Mouse (Mus musculus) kidney, postnatal 0 days (tissue): ENCODE measurements at regions not wholly inside any gene's neighbourhood (a gene's known extent, or its start where the extent isn't known, plus 50 kb on each side); places are given as distances from the start of the nearest gene placed in this dataset.

Source experiments
- ATAC-seq: fragments of 200-750 bp; cut with Nextera tagmentation; replicated peaks from 2 replicates; pipeline ENCODE4 v1.8.0; 2017; ENCODE audit warnings: low read depth, moderate number of reproducible peaks, moderate TSS enrichment, moderate library complexity; ENCODE audit not compliant: low FRiP score
- DNase-seq: peaks from one replicate; pipeline ENCODE4 v3.0.0-alpha.2; 2016; ENCODE audit warnings: low spot score
- H3K27ac ChIP-seq: fragments of 300-500 bp; sonication (generic); 2 replicates; pipeline ENCODE4 v1.5.1; 2014; ENCODE audit warnings: mild to moderate bottlenecking
- H3K27me3 ChIP-seq: fragments of 300-500 bp; sonication (generic); 2 replicates; pipeline ENCODE4 v1.6.1; 2014; ENCODE audit warnings: low read length, mixed read lengths; ENCODE audit not compliant: insufficient read depth
- H3K36me3 ChIP-seq: fragments of 300-500 bp; sonication (generic); 2 replicates; pipeline ENCODE4 v1.6.1; 2014; ENCODE audit warnings: low read length, mixed read lengths; ENCODE audit not compliant: insufficient read depth
- H3K4me1 ChIP-seq: fragments of 300-500 bp; sonication (generic); replicated peaks from 2 replicates; pipeline ENCODE4 v1.6.1; 2014; ENCODE audit warnings: antibody characterized with exemption, low read length, mixed read lengths; ENCODE audit not compliant: insufficient read depth
- H3K4me2 ChIP-seq: fragments of 300-500 bp; sonication (generic); 2 replicates; pipeline ENCODE4 v1.6.1; 2014; ENCODE audit warnings: mild to moderate bottlenecking, low read length, moderate library complexity, mixed read lengths
- H3K4me3 ChIP-seq: fragments of 300-500 bp; sonication (generic); replicated peaks from 2 replicates; pipeline ENCODE4 v1.5.1; 2014; ENCODE audit warnings: low read depth, low read length
- H3K9ac ChIP-seq: fragments of 300-500 bp; sonication (generic); 2 replicates; pipeline ENCODE4 v1.6.1; 2014; ENCODE audit warnings: low read depth, low read length
- H3K9me3 ChIP-seq: fragments of 300-500 bp; sonication (generic); replicated peaks from 2 replicates; pipeline ENCODE4 v1.6.1; 2016; ENCODE audit warnings: low read length, inconsistent platforms, mixed read lengths
- CTCF ChIP-seq: IDR thresholded peaks from 2 replicates; pipeline ENCODE4 v1.5.1; 2016; ENCODE audit warnings: antibody characterized with exemption, low read depth, mild to moderate bottlenecking, moderate library complexity
- WGBS: fragments of 180-500 bp; shearing (Covaris S2); extraction: QIAGEN DNeasy Blood & Tissue Kit; methylation state at CpG from one replicate; pipeline ENCODE4 v1.1.7; 2014; 5-methylcytosine and 5-hydroxymethylcytosine counted together

DNA sequence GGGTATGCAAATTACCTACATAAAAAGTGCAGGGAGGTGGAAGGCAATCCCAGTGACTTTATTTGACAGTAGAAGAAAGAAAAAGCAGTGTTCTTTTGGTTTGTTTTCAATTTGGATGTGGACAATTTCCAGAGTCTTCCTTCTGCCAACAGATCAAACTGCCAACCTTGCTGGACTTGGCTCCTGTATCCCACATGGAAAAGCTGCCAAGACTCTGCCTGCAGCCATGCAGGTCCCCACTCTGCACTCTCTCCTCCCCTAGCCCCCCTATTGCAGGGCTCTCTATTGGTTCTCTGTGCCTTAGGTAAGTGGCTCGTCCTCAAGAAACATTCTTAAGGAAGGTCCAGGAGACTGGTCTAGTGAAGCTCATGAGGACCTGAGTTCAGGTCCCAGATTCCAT lies 255.2 kb upstream of the Arpp21 start:
- Histone ChIP-seq H3K36me3 (no peaks in the 10 kb centered on the region), H3K27ac (no peak overlapping the region), H3K27me3 (no peaks in the 10 kb centered on the region), H3K4me1 (no peaks in the 10 kb centered on the region), H3K4me3 (no peak overlapping the region), H3K9ac (no peak overlapping the region), H3K4me2 (no peak overlapping the region), H3K9me3 (no peaks in the 10 kb centered on the region)
- no peak for TF ChIP-seq CTCF
- no peak for ATAC-seq
- WGBS, result 67% methylated on average over 1 of the region's 1 CpGs
- no peak for DNase-seq

DNA sequence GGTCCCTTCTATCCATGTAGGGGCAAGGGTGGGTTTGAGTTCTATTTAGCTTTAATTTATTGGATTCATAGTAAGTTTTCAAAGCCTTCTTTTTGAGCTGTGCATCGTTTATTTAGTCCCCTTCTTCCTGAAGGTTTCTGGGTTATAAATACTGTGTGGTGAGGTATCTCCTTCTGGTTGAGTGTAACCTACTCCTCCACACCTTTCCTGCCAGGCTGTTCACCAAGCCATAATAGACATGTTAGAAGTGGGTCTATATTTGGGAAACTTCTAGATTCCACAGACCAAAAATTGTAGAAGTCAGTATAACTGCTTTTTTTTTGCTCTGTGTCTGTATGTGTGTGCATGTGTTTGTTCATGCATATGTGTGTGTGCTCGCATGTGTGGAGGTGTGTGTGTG lies 240.9 kb upstream of the Arpp21 start:
- H3K4me1 ChIP-seq, result no peaks in the 10 kb centered on the region
- H3K4me3 ChIP-seq, result no peak overlapping the region
- H3K27me3 ChIP-seq, result no peaks in the 10 kb centered on the region
- no peak overlapping the region for H3K9ac ChIP-seq
- H3K27ac ChIP-seq, result no peak overlapping the region
- no peaks in the 10 kb centered on the region for H3K9me3 ChIP-seq
- no peak for ATAC-seq
- TF ChIP-seq CTCF, result no peak
- WGBS, result 72% methylated on average over 2 of the region's 2 CpGs
- no peak for DNase-seq
- no peaks in the 10 kb centered on the region for H3K36me3 ChIP-seq
- H3K4me2 ChIP-seq, result no peak overlapping the region

DNA sequence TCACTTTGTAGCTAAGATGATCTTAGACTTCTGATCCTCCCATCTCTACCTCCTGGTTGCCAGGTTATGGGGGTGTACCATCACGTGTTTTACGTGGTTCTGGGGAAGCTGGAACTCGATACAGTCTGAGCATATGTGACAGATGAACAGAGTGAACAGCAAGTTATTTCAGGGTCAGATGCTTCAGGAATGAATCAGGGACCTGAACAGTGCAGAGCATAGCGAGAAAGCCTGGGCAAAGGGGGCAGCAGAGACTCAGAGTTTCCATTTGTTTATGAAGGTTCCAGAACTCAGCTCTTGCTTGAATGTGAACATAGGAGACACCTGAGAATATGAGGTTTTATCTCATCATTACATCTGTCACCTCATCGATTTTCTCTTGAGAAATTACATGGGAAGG lies 221.9 kb upstream of the Arpp21 start:
- no peak for ATAC-seq
- Histone ChIP-seq H3K27me3 (no peaks in the 10 kb centered on the region), H3K4me3 (no peak overlapping the region), H3K4me2 (no peak overlapping the region), H3K9ac (no peak overlapping the region), H3K4me1 (no peaks in the 10 kb centered on the region), H3K9me3 (no peaks in the 10 kb centered on the region), H3K36me3 (no peaks in the 10 kb centered on the region), H3K27ac (no peak overlapping the region)
- TF ChIP-seq CTCF, result no peak
- WGBS, result 79% methylated on average over 5 of the region's 5 CpGs
- no peak for DNase-seq

DNA sequence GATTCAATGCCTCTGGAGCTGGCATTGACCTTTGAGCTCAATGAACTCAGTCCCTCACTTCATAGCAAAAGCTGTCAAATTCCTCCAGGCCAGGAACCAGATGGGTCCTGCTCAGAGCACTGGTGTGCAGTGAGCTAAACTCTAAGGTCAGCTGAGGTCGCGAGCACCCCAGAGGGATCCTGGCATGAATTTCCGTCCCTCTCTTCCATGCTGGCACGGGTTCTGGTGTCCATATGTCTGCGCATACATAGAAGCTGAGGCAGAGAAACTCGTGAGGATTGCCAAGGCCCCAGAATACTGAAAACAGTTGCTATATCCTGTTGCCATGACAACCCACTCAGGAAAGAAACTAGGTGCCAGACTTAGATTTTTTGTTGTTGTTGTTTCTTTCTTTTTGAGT lies 219.0 kb upstream of the Arpp21 start:
- no peak overlapping the region for H3K27ac ChIP-seq
- no peak overlapping the region for H3K9ac ChIP-seq
- no peak for ATAC-seq
- no peak overlapping the region for H3K4me2 ChIP-seq
- DNase-seq, result no peak
- no peaks in the 10 kb centered on the region for H3K4me1 ChIP-seq
- TF ChIP-seq CTCF, result no peak
- H3K4me3 ChIP-seq, result no peak overlapping the region
- H3K27me3 ChIP-seq, result no peaks in the 10 kb centered on the region
- 63% methylated on average over 6 of the region's 6 CpGs for WGBS
- H3K9me3 ChIP-seq, result no peaks in the 10 kb centered on the region
- no peaks in the 10 kb centered on the region for H3K36me3 ChIP-seq

DNA sequence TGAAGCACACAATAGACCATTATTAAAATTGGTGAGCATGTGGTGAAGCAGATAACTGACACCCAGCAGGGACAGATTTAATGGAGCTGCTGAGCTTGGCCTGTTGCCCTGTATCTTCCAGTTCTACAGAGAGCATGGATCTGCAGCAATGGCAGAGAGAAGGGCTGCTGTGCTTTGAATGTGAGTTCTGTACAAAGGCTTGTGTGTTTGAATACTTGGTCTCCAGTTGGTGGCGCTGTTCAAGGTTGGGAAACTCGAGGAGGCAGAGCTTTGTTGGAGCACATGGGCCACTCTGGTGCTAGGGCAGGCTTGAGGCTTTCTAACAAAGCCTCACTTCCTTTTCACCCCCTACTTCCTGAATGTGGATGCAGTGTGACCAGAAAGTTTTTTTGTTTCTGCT lies 211.8 kb upstream of the Arpp21 start:
- Histone ChIP-seq H3K9ac (no peak overlapping the region), H3K36me3 (no peaks in the 10 kb centered on the region), H3K4me3 (no peak overlapping the region), H3K27ac (no peak overlapping the region), H3K9me3 (no peaks in the 10 kb centered on the region), H3K4me1 (no peaks in the 10 kb centered on the region), H3K4me2 (no peak overlapping the region), H3K27me3 (no peaks in the 10 kb centered on the region)
- 12% methylated on average over 2 of the region's 2 CpGs for WGBS
- TF ChIP-seq CTCF, result peak; percentile 19; the same call in 1 of the 2 replicates
- ATAC-seq (no peak), DNase-seq (no peak)

DNA sequence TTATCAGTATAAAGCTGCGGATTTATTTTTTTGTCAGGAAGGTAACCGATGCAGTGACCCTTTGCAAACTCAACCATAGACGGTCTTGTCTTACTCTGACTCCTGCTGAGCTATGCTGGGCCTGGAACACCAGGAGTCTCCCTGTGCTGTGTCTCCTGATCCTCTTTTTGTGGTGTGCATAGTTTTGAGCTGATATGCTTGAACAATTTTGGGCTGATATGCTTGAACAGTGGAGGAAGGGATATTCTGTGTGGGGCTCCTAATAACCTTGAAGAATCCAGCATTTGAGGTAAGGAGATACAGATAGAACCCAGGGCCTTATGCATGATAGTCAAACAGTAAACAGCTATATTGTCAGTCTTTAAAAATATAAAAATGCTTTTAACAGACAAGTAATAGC lies 211.2 kb upstream of the Arpp21 start:
- 71% methylated on average over 3 of the region's 3 CpGs for WGBS

DNA sequence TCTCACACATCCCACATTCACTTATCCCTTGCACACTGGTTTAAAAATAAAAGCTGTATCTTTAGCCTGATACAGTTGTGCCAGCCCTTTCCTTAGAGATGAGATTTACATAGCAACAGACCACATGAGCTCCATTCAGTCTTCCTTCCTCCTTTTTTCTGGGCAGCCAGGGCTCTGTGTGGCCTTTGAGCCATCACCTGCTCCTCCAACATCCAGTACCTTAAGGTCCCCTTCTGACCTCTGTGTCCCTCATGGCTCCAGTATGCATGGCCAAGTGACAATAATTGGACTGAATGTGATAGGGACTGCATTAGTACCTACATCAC lies 210.3 kb upstream of the Arpp21 start:
- no peak for ATAC-seq

More for the DNA sequence above, 211.2 kb upstream of the Arpp21 start:
- H3K4me1 ChIP-seq, result no peaks in the 10 kb centered on the region
- no peaks in the 10 kb centered on the region for H3K9me3 ChIP-seq
- DNase-seq (no peak), ATAC-seq (no peak)
- no peaks in the 10 kb centered on the region for H3K27me3 ChIP-seq
- H3K4me2 ChIP-seq, result no peak overlapping the region
- no peak for TF ChIP-seq CTCF
- no peak overlapping the region for H3K4me3 ChIP-seq
- H3K27ac ChIP-seq, result no peak overlapping the region
- no peak overlapping the region for H3K9ac ChIP-seq
- H3K36me3 ChIP-seq, result no peaks in the 10 kb centered on the region

More for the DNA sequence above, 210.3 kb upstream of the Arpp21 start:
- Histone ChIP-seq H3K36me3 (no peaks in the 10 kb centered on the region), H3K9me3 (no peaks in the 10 kb centered on the region), H3K4me3 (no peak overlapping the region), H3K27me3 (no peaks in the 10 kb centered on the region), H3K9ac (no peak overlapping the region), H3K4me1 (no peaks in the 10 kb centered on the region), H3K27ac (no peak overlapping the region), H3K4me2 (no peak overlapping the region)
- no peak for DNase-seq
- no peak for TF ChIP-seq CTCF
